Mouse (Mus musculus) intestine, embryonic 15.5 days (tissue): ENCODE results near the gene Stard5. TPM values are rescaled to one million over a fixed set of nuclear protein-coding genes. Genes with fewer than 3 reads are reported as not detected.

ENCODE experiments used
- ATAC-seq: fragments of 200-750 bp; cut with Nextera tagmentation; 2 replicates; pipeline ENCODE4 v1.8.0; 2017; ENCODE audit warnings: moderate TSS enrichment, moderate library complexity
- H3K27ac ChIP-seq: fragments of 300-500 bp; sonication (generic); 2 replicates; pipeline ENCODE4 v1.5.1; 2015; ENCODE audit warnings: mild to moderate bottlenecking, inconsistent platforms
- H3K27me3 ChIP-seq: fragments of 300-500 bp; sonication (generic); replicated peaks from 2 replicates; pipeline ENCODE4 v1.6.1; 2015; ENCODE audit warnings: inconsistent platforms
- H3K36me3 ChIP-seq: fragments of 300-500 bp; sonication (generic); 2 replicates; pipeline ENCODE4 v1.6.1; 2015; ENCODE audit warnings: inconsistent platforms
- H3K4me1 ChIP-seq: fragments of 300-500 bp; sonication (generic); replicated peaks from 2 replicates; pipeline ENCODE4 v1.6.1; 2015; ENCODE audit warnings: inconsistent platforms
- H3K4me2 ChIP-seq: fragments of 300-500 bp; sonication (generic); replicated peaks from 2 replicates; pipeline ENCODE4 v1.6.1; 2015; ENCODE audit warnings: mild to moderate bottlenecking, inconsistent platforms
- H3K4me3 ChIP-seq: fragments of 300-500 bp; sonication (generic); replicated peaks from 2 replicates; pipeline ENCODE4 v1.5.1; 2015; ENCODE audit warnings: inconsistent platforms
- H3K9ac ChIP-seq: fragments of 300-500 bp; sonication (generic); 2 replicates; pipeline ENCODE4 v1.6.1; 2015; ENCODE audit warnings: inconsistent platforms
- H3K9me3 ChIP-seq: fragments of 300-500 bp; sonication (generic); 2 replicates; pipeline ENCODE4 v1.6.1; 2016; ENCODE audit warnings: inconsistent platforms
- WGBS: fragments of 180-500 bp; shearing (Covaris S2); methylation state at CpG from one replicate; pipeline ENCODE4 v1.1.7; 2015; 5-methylcytosine and 5-hydroxymethylcytosine counted together
- polyA plus RNA-seq: library from polyadenylated mRNA; unstranded; fragments of >200 nt; fragmentation: Nextera tagmentation; extraction: Ambion mirVana; gene quantifications from 2 replicates; pipeline ENCODE4 v1.2.1, GENCODE M21; 2015

The Stard5 gene
- polyA plus RNA-seq, 1 experiment from 2014 or later = 52.3 TPM

DNA sequence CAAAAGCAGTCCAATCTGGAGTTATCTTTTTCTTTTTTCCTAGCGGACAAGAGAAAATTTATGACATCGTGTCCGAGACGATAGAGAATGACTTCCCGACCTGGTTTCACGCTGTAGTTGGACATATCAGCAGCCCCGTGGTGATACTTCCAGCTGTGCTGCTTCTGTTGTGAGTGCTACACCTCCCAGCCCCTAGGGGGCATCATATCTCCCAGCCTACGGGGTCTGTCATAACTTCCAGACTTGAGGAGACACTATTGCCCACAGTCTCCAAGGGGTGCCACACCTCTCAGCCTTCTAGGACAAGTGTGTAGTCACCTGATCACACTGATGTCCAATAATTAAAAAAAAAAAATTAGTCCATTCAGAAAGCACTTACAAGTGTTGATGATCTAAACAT is 15.9 kb upstream of the Stard5 start:
- Histone ChIP-seq H3K4me2 (no peak overlapping the region), H3K27me3 (no peaks in the 10 kb centered on the region), H3K4me3 (no peak overlapping the region), H3K27ac (no peak overlapping the region), H3K4me1 (0 out of 2 replicates have a peak, but pooled peaks cover 3% of the 10 kb centered on the region), H3K9ac (no peak overlapping the region), H3K36me3 (no peaks in the 10 kb centered on the region), H3K9me3 (no peaks in the 10 kb centered on the region)
- ATAC-seq = no peak
- 89% methylated on average over 8 of the region's 8 CpGs for WGBS

DNA sequence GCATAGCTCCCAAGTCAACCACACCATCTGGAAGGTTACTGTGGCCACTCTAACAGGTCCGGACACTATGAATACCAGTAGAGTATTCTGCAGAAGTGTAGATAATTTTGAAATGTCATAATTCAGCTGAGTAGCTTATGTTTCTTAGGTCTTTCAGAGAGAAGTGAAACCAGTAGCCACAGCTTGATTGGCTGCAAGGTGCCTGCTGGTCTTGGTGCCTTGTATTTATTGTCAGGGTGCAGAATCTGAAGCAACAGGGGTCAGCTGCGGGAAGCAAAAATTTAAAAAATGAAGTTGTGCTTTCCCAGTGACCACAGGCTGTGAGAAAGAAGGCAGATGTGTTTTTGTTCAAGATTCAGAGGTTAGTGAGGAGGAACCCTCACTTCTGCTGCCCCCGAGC is 15.5 kb upstream of the Stard5 start:
- Histone ChIP-seq H3K27me3 (no peaks in the 10 kb centered on the region), H3K9me3 (no peaks in the 10 kb centered on the region), H3K9ac (no peak overlapping the region), H3K4me3 (no peak overlapping the region), H3K27ac (no peak overlapping the region), H3K36me3 (no peaks in the 10 kb centered on the region), H3K4me2 (no peak overlapping the region), H3K4me1 (0 out of 2 replicates have a peak, but pooled peaks cover 3% of the 10 kb centered on the region)
- 80% methylated on average over 3 of the region's 3 CpGs for WGBS
- ATAC-seq = no peak

DNA sequence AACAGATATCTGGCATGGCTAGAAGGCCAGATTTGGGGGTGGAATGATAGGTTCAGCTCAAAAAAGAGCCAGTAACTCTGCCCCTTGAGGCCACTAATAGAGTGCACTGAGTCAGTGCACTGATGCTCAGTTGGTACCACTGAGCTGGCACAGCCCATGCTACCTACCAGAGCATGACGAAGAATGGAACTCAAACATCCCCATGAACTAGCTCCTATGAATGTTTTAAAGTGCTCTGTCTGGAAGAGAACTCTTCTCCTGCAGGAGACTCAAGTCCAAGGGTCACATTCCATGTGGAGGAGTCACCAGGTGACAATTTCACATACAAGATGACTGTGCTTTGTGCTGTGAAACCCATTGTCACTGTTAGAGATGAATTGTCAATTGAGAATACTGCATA is 13.1 kb upstream of the Stard5 start:
- Histone ChIP-seq H3K4me2 (no peak overlapping the region), H3K27me3 (no peaks in the 10 kb centered on the region), H3K36me3 (no peaks in the 10 kb centered on the region), H3K4me3 (no peak overlapping the region), H3K27ac (no peak overlapping the region), H3K9me3 (no peaks in the 10 kb centered on the region), H3K4me1 (0 out of 2 replicates have a peak, but pooled peaks cover 3% of the 10 kb centered on the region), H3K9ac (no peak overlapping the region)
- WGBS = 92% methylated on average over 1 of the region's 1 CpGs
- peak; percentile 70 for ATAC-seq

DNA sequence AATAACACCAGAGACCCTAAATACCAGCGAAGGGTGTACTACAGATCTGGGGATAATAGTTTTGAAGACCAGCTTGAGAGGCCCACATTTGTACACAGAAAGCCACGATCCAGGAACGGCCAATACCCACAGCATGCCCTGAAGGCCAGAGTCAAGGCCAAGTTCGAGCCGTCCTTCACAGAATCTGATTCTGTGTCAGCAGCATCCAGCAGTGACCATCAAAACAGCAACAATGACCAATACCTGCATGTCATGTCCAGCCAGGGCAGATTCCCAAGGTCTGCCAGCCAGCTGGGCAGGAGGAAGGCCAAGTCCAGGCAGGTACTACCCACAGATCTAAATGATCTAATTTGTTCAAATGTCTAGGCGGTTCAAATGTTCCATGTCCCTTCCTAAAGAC is 9.2 kb upstream of the Stard5 start:
- no peak overlapping the region for H3K4me3 ChIP-seq
- H3K4me2 ChIP-seq = no peak overlapping the region
- no peaks in the 10 kb centered on the region for H3K27me3 ChIP-seq
- no peaks in the 10 kb centered on the region for H3K36me3 ChIP-seq
- H3K27ac ChIP-seq = no peak overlapping the region
- ATAC-seq = no peak
- 87% methylated on average over 6 of the region's 6 CpGs for WGBS
- no peak overlapping the region for H3K9ac ChIP-seq
- 0 out of 2 replicates have a peak, but pooled peaks cover 3% of the 10 kb centered on the region for H3K4me1 ChIP-seq
- H3K9me3 ChIP-seq = no peaks in the 10 kb centered on the region

DNA sequence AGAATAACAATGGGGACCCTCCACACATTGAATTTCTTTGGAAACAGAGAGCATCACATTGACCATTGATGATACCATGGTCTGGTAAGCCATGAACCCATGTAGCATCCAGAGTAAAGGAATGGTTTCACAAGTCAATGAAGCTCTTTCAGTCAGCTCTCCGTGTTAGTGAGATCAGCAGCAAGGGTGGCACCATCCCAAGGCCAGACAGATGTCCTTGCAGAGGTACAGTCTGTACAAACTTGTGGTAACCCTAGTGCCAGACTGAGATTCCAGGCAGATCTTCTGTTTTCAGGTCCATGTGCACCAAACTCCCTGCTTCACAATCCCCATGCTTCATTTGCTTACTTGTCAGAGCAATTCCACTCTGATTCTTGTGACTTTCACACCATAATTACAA is 7.7 kb upstream of the Stard5 start:
- H3K27me3 ChIP-seq = no peaks in the 10 kb centered on the region
- no peaks in the 10 kb centered on the region for H3K36me3 ChIP-seq
- ATAC-seq = no peak
- 82% methylated on average over 1 of the region's 1 CpGs for WGBS
- no peak overlapping the region for H3K4me3 ChIP-seq
- H3K4me2 ChIP-seq = no peak overlapping the region
- H3K27ac ChIP-seq = no peak overlapping the region
- H3K9me3 ChIP-seq = no peaks in the 10 kb centered on the region
- H3K4me1 ChIP-seq = no peaks in the 10 kb centered on the region
- H3K9ac ChIP-seq = no peak overlapping the region

DNA sequence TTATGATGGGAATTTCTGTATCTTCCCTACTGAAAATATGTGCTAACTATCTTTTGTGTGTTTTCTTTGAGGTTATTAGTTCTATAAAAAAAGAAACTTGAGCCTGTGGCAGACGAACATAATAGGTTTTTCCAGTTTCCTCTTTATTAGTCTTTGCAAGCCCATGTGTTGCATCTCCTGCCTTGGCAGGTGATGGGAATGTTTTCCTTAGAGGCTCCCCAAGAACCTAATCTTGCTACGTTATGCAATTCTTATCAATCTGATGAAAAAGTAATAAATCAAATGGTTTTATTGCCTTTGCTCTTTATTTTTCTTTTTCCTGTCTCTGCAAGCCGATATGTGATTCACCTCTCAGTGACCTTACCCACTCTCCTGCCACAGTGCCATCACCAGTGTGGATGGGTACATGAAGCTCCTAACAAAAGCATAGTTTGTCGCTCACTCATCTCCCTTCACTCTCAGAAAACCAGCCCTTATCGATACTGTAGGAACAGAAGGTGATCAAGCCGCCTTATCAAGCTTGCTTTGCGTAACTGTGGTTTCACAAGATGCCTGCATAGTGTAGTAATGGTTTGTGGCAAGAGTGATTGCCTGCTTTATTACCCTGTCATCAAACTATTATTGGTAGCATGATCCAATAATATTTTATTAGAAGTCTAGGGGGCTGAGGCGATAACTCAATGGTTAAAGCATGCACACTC is 5.1 kb upstream of the Stard5 start:
- H3K4me1 ChIP-seq = 0 out of 2 replicates have a peak, but pooled peaks cover 3% of the 10 kb centered on the region
- no peaks in the 10 kb centered on the region for H3K27me3 ChIP-seq
- peak overlapping the region; percentile 68; the same call in 1 of the 2 replicates for H3K27ac ChIP-seq
- no peak overlapping the region for H3K9ac ChIP-seq
- no peak overlapping the region for H3K4me2 ChIP-seq
- H3K36me3 ChIP-seq = no peaks in the 10 kb centered on the region
- no peak overlapping the region for H3K4me3 ChIP-seq
- no peaks in the 10 kb centered on the region for H3K9me3 ChIP-seq
- 57% methylated on average over 8 of the region's 8 CpGs for WGBS
- ATAC-seq = peak; percentile 76

DNA sequence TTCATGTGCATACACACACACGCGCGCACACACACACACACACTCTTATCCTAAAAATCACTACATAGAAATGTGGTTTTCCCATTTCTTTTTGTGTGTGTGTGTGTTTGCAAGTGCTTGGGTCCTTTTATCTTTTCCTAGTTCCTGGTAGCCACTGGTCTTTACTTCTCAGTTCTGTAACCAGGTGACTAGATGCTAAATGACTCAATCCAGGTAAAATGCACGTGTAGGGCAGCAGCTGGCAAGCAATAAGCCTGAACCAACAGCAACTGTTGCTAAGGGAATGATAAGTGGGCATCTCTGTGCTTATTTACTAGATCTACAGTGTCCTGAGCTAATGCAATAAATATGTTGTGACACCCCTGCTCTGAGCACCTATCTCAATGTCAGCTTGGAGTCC is 4.4 kb upstream of the Stard5 start:
- H3K27ac ChIP-seq = peak overlapping the region; percentile 48
- 76% methylated on average over 4 of the region's 4 CpGs for WGBS
- ATAC-seq = peak; percentile 26
- 0 out of 2 replicates have a peak, but pooled peaks cover 3% of the 10 kb centered on the region for H3K4me1 ChIP-seq
- H3K4me2 ChIP-seq = no peak overlapping the region
- H3K27me3 ChIP-seq = no peaks in the 10 kb centered on the region
- no peaks in the 10 kb centered on the region for H3K36me3 ChIP-seq
- H3K4me3 ChIP-seq = no peak overlapping the region
- no peak overlapping the region for H3K9ac ChIP-seq
- no peaks in the 10 kb centered on the region for H3K9me3 ChIP-seq

DNA sequence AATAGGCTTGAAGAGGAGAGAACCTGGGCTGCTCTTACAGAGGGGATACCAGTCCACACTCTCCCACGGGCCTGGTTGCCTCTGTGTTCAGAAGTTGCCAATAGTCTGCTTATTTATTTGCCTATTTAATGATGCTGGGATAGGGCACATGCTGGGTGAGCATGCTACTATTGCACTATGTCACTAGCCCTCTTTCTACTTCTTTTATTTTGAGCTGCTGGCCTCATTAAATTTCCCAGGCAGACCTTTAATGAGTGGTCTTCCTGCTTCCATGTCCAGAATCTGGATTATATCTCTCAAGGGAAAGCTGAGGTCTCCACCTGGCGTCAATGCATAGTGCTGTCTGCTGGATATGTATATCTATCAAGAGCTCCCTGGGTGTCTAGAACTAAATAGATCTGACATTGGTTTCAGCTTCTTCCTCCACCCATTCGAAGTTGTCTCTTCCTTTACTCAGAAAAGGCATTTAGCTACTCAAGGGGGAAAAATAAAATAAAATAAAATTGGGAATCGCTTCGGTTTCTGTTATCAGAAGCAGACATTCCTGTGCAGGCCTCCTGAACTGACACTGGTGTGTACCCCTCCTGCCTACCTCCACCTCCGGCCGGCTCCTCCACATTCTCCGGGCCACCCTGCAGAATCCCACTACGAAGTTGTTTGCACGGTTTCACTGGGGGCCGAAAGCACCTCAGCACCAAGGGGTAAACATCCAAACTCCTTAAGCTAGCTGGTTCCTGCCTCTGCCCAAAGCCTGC is 509 bp upstream of the Stard5 start:
- no peak; the same call in 1 of the 2 replicates for ATAC-seq
- H3K4me3 ChIP-seq = peak overlapping the region; percentile 59
- H3K4me2 ChIP-seq = peak overlapping the region; percentile 70
- H3K9ac ChIP-seq = peak overlapping the region; percentile 41
- H3K4me1 ChIP-seq = peaks cover 15% of the 10 kb centered on the region
- no peaks in the 10 kb centered on the region for H3K9me3 ChIP-seq
- H3K27ac ChIP-seq = peak overlapping the region; percentile 59; the same call in 1 of the 2 replicates
- H3K36me3 ChIP-seq = 0 out of 2 replicates have a peak, but pooled peaks cover 4% of the 10 kb centered on the region
- WGBS = 10% methylated on average over 11 of the region's 11 CpGs
- H3K27me3 ChIP-seq = no peaks in the 10 kb centered on the region

DNA sequence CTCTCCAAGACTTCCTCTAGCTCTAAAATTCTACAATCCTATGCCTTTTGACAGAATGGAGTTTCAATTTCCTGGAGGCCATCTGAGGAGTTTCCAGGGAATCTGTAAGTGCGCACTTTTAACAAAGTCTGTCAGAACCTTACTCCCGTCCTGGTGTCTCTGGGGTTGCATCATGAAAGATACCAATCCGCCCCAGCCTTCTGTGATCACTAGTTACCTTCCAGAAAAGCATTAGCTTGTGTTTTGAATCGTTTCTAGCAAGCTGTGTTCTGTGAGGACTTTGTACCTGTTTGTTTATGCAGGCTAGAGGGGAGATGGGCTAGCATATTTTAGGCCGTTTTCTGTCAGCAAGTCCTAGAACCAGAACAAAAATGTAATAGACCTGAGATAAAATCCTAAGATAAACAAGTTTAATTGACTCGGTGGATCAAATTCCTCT is 942 bp downstream of the Stard5 start:
- Histone ChIP-seq H3K9ac (peak overlapping the region; percentile 71), H3K27ac (peak overlapping the region; percentile 48), H3K4me2 (peak overlapping the region; percentile 70), H3K36me3 (peaks cover 8% of the 10 kb centered on the region; the same call in 1 of the 2 replicates), H3K9me3 (no peaks in the 10 kb centered on the region), H3K4me3 (peak overlapping the region; percentile 59), H3K27me3 (no peaks in the 10 kb centered on the region), H3K4me1 (peaks cover 15% of the 10 kb centered on the region)
- ATAC-seq = no peak
- 26% methylated on average over 6 of the region's 6 CpGs for WGBS

DNA sequence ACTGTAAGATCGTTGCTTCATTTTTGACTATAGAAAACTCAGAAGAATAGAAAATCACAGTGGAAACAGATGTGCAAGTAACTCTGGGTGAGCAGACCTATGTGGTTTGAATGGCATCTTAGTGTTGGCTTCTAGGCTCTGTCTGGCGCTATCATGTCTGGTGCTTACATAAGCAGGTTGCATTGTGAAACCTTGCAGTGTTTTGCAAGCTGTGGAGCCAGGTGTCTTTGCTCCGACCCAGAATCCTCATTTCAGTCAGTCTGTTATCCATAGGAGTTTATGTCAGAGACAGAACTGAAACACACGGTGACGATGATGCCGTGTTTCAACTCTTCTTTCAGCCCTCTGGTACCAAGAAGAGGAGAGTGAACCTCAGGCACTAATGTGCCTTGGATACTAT is 2.1 kb downstream of the Stard5 start:
- 81% methylated on average over 6 of the region's 6 CpGs for WGBS
- no peak overlapping the region for H3K4me3 ChIP-seq

DNA sequence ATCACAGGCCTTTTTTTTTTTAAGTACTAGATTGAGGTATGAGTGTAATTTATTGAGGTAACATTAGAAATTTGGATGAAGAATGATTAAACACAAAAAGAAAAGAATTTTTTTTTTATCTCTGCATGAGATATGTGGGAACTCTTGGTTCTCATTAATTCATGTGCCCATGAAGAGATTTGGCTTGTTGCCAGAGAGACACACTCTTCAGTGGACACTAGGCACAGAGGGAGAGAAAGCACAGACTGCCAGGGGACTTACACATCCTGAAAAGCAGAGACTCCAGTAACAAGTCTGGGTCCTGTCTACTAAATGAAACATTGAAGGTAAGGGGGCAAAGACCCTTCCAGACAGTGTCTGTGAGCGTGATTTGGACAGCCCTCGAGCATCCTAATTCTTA is 4.0 kb downstream of the Stard5 start:
- Histone ChIP-seq H3K4me2 (no peak overlapping the region), H3K4me3 (no peak overlapping the region), H3K27me3 (no peaks in the 10 kb centered on the region), H3K4me1 (peaks cover 17% of the 10 kb centered on the region), H3K9ac (no peak overlapping the region), H3K36me3 (peaks cover 8% of the 10 kb centered on the region), H3K9me3 (no peaks in the 10 kb centered on the region), H3K27ac (no peak overlapping the region)
- ATAC-seq = no peak
- 84% methylated on average over 2 of the region's 2 CpGs for WGBS

More for the DNA sequence above, 2.1 kb downstream of the Stard5 start:
- Histone ChIP-seq H3K9ac (no peak overlapping the region), H3K27me3 (no peaks in the 10 kb centered on the region), H3K36me3 (peaks cover 8% of the 10 kb centered on the region; the same call in 1 of the 2 replicates), H3K27ac (no peak overlapping the region), H3K9me3 (no peaks in the 10 kb centered on the region), H3K4me1 (peaks cover 18% of the 10 kb centered on the region), H3K4me2 (peak overlapping the region; percentile 70; the same call in 1 of the 2 replicates)
- no peak for ATAC-seq

DNA sequence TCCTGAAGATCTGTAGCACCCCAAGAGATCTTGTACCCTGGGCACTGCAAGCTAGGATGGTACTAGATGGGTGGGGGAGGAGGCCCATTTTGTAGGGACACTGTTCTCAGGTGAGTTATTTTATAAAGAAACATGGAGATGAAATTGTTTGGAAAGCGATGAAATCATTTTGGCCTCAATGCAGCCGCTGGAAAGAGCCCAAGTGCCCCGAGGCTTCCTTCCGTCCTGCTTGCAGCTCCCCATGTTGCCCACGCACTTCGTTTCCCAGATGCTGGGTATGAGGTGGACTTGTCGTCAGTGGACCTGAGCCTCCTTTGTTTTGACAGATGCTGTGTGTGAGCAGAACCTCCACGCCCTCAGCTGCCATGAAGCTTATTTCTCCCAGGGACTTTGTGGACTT is 4.7 kb downstream of the Stard5 start:
- no peaks in the 10 kb centered on the region for H3K27me3 ChIP-seq
- no peak overlapping the region for H3K4me3 ChIP-seq
- H3K9ac ChIP-seq = no peak overlapping the region
- no peak overlapping the region for H3K27ac ChIP-seq
- H3K4me2 ChIP-seq = no peak overlapping the region
- no peak for ATAC-seq
- H3K9me3 ChIP-seq = no peaks in the 10 kb centered on the region
- peaks cover 15% of the 10 kb centered on the region for H3K4me1 ChIP-seq
- H3K36me3 ChIP-seq = peaks cover 8% of the 10 kb centered on the region
- 93% methylated on average over 8 of the region's 8 CpGs for WGBS
